Mouse (Mus musculus) thymus, postnatal 25 days (tissue): Measurements from ENCODE around the gene Pnisr.

Source experiments
- DNase-seq: peaks from one replicate; pipeline ENCODE4 v3.0.0; 2022

Pnisr gene

DNA sequence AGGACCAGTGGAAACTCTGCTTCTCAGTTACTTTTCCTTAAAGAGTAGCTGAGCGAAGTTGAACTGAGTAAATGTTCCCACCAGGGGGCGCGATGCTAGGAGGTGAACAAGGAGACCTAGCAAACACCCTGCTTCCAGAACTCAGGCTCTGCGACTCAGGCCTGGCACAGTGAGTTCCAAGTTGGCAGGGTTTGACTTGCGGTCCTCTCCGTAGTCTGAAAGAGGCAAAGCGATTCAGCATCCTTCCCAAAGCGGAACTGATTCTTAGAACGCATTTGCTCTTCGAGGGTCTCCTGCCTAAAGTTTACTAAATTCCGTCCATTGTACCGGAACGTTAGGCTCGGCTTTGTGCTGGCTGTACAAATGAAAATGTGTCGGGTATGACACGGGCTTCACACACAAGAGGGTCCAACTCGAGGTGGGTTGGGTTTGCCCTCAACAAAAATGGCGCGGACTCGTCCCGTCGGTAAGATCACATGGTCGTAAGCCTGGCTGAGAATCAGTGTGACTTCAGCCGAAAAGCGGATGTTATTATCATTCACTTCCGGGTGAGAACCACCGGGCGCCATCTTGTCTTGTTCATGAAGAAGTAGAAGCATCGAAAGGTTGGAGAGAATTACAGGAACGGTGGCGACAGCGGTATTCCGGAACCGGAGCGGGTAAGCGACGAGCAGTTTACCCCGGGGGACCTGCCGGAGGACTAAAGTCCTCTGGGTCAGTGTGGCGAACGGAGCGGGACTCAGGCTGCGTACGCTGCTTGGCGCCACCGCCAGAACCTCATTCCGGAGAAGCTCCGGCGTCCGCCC, at the start of gene Pnisr:
Gene Pnisr (plus strand): TSS at position 103 of the 806 bp plus-strand sequence.
- peak; percentile 90 for DNase-seq

DNA sequence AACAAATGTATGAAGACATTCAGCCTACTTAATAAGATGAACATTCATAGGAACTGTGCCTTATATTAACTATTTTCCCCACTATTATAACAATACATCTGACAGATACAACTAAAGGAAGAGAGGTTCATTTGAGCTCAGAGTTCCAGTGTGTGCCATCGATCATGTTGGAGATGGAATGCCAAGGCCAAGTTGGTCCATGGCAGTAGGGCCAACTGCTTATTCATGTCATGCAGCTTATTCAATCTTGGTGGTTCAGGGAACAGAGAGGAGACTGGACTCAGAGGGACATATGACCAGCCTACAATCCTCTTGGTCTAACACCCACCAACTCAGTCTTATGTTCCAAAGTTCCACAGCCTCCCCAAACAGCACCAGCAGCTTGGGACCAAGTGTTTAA, 46.4 kb upstream of the Pnisr start:
- no peak for DNase-seq

DNA sequence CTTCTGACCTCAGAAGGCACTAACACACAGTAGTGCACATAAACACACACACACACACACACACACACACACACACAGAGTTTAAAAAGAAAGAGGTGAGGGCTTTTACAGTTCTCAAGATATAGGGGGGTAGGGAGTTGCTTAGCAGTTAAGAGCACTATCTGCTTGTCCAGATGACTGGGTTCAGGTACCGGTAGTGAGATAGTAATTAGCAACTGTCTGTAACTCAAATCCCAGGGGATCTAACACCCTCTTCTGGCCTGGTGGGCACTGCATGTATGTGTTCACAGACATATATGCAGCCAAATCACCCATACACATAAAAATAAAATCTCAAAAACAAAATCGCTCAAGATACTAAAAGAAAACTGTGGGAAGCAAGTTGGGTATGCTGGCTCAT, 45.8 kb upstream of the Pnisr start:
- DNase-seq: no peak

DNA sequence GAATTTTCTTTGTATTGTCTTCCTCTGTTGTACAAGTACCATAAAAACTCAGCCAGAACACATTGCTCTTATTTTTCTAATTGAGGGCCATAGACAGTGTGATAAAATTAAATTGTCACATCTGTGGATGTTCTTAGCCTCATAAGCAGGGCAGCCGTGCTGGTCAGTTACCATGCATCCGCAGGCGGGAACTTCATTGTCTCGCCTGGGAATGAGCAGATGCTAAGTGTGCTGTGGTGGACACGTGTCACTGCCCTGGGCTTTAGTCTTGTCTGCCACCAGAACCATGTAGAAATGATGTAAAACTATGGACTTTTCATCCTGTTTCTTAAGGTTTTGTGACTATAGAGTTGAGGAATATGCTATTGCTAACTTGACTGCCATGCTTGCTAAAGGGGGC, 40.2 kb upstream of the Pnisr start:
- DNase-seq: no peak

DNA sequence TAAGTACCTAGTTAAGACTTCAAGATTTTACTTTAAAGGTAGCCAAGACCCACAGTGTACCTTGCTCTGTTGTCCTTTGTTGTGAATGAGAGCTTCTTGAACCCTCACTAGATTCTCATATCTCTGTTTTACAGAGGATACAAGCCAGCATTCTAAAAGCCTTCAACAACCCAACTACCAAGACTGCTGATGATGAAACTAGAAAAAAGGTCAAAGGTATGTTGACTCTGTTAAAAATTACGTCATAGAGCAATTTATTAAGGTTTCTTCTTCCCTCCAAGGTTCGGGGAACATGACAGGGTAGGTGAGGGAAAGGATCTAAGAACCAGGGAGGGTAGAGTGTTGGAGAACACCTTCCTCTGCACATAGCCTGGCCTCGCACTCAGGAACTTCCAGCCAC, 36.8 kb upstream of the Pnisr start:
- DNase-seq: no peak

DNA sequence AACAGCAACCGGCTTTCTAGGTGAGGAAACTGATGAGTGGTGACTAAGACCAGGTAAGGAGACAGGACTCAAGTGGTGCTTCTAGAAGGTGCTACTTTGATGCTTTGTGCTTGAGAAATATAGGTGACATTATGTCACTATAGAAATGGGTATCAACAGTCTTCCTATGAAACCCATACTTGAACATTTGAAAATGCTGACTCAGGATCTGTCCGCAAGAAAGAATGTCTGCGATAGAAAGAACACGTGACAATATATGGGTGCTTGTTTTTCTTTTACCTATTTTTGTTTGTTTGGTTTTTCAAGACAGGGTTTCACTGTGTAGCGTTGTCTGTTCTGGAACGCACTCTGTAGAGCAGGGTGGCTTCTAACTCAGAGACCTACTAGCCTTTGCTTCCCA, 34.7 kb upstream of the Pnisr start:
- no peak for DNase-seq

DNA sequence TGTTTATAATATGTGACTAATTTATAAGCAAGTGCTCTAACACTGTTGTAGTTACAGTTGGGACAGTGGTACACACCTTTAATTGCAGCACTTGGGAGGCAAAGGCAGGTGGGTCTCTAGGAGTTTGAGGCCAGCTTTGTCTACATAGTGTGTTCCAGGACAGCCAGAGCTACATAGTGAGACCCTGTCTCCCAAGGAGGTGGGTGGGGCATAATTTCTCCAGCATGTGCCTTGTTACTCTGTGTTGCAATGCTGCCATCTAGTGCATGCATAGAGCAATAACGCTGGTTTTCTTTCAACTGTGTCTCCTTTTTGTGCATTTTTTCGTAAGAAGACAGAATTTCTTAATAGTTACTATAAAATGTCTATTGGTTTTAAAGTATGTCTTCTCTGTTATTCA, 33.4 kb upstream of the Pnisr start:
- DNase-seq: peak; percentile 41

DNA sequence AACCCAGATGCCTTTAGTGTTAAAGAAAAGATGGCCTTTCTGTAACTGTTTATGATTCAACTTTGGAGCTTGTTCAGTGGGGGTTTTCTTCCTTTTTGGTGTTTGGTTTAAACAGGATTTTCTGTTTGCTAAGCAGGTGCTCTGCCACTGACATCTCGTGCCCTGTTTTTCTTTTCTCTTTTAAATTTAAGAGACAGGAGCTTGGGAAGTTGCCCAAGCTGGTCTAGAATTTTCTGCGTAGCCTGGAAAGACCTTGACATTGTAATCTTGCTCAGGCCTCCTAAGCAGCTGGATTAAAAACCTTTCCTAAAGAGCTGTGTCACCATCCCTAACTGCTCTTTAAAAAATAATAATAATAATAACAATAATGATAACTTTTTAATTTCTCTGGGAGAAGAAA, 20.8 kb upstream of the Pnisr start:
- DNase-seq: no peak

DNA sequence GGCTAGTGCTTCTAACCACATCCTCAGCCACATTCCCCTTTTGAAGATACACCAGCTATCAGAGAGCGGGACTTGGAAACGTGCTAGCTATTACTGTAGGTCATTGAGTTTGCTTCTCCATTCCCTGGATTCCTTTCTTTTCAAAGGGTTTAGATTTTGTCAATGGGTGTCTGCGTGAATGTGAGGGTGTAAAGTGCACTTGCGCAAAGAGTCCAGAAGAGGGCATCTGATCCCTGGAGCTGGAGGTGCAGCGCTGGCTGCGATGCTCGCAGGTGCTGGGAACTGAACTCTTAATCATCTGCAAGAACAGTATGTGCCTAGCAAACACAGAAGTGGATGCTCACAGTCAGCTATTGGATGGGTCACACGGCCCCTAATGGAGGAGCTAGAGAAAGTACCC, 14.5 kb upstream of the Pnisr start:
- no peak for DNase-seq

DNA sequence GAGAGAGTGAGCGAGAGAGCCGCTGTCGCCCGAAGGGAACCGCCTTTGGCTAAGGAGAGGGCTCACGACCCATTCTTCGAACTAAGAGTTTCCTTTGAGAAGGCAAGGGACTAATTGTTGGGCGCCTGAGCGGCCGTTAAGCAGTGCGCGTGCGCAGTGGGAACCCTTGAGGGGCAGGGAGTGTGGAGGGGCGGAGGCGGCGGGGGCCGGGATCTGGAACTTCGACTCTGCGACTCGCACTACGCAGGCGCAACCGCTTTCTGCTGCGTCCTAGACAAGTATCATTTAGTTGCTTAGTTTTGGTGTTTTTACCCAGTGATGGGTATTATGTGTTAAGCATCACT, 876 bp downstream of the Pnisr start:
- peak; percentile 89 for DNase-seq

DNA sequence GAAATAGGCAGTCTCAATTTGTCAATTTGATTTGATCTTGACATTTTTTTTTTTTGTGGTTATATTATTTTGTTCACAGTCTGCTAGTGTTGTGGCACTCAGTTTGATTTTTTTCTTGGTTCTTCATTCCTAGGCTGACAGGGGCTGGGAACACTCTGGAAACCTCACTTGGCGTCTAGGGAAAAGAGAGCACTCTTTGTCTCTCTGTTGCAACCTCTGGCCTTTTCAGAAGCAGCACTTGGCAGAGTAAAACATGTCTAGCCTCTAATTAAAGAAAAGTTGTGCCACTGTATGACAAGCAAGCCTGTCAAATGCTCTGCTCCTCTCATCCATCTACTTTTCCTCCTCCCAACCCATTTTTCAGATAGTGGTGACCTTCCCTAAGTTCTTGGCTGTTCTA, 10.1 kb downstream of the Pnisr start:
- DNase-seq: no peak

DNA sequence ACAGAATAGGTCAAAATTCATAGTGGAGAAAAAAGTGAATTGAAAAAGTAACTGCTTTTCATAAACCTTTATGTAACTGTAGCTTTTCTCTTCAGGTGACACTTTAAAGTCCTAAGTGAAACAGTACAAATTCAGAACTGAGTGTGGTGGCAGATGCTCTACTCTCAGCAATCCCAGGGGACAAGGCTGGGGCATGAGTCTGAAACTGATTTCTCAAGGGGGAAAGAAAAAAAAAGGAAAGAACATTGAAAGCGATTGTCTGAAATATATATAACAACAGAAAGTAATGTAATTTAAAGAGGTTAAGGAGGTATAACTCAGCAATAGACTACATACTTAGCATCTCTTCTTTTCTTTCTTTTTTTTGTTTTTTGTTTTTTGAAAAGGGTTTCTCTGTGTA, 17.8 kb downstream of the Pnisr start:
- no peak for DNase-seq

DNA sequence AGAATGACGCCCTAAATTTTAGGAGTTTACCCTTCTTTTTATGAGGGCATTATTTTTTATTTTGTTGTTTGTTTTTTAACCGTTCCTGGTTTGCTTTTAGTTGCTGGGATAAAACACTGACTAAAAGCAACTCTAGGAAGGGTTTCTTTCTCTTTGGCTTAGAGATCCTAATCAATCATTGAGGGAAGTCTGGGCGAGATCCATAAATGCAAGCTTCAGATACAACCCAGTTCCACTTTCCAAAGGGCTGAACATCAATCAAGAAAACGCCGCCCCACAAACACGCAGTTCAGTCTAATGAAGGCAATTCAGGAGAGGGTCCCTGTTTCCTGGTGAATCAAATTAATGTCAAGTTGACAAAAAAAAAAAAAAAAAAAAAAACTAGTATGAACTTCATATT, 31.4 kb downstream of the Pnisr start:
- no peak for DNase-seq

DNA sequence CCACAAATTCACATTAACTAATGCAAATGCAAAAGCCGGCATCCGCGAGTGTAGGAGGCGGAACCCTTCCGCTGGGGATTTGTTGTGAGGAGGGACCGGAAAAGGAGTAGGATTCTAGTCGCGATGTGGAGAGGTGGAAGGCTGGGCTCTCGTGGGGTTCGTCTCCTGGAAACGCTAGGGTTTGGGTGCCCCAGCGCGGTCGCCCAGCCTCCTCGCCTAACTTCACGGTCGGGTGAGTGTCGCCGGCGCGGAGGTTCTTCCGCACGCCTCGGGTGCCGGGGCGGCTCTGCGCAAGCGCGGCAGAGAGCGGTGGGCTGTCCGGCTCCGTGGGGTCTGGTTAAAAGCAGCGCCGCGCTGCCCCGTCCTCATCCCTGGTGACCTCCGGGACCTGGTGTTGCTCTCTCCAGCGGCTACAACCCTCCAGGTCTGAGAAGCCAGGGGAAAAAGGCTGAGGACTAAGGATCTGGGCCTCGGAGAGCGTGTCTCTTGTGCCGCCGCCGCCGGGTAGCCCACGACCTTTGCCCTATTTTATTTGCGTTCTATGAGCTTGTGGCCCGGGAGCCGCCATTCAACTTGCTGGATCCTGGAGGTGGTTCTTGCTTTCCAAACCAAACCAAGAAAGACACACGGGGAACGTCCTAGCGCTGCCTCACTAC, 32.3 kb downstream of the Pnisr start, which contains the start of gene Coq3:
Gene Coq3 (plus strand): TSS at position 109 of the 656 bp plus-strand sequence.
- peak; percentile 84 for DNase-seq

DNA sequence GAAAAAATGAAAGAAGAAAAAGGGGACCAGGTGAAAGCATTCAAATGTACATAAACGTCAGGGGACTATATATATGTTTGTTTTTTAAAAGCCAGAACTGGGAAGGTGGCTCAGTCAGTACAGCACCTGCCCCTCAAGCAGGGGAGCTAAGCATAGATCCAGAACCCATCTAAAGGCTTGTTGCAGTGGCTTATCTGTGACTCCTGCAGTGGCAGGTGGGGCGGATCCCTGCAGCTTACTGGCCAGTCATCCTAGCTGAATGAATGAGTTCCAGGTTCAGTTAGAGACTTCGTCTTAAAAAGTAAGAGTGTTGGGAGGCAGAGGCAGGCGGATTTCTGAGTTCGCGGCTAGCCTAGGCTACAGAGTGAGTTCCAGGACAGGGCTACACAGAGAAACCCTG, 35.4 kb downstream of the Pnisr start:
- DNase-seq: no peak

DNA sequence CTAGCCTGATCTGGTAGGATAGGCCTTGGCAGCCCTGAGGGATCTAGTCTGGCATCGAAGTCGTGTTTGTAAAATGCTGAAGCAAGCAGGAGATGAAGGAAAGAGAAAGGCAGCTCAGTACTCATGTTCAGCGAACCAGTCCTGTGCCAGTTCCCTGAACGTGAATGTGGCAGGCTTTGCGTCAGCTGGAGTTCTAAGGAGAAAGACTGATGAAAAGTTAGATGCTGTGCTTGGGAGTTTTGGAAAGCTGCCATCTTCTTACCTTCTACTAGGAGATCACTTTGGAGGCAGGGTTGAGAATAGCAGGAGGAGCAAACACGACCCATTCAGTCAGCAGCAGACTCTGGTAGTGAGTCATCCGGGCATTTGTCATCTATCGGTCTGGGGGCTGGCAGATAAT, 38.4 kb downstream of the Pnisr start:
- no peak for DNase-seq
